Mouse (Mus musculus) myocyte (in vitro differentiated cells): Measurements from ENCODE around the gene Fkbp15.

Experiments
- CEBPB ChIP-seq: IDR thresholded peaks from 2 replicates; pipeline ENCODE4 v1.6.1; 2011; ENCODE audit warnings: mild to moderate bottlenecking, moderate library complexity; ENCODE audit not compliant: poor library complexity, insufficient read depth, severe bottlenecking
- E2F4 ChIP-seq: IDR thresholded peaks from one replicate; pipeline ENCODE4 v1.6.1; 2011; ENCODE audit warnings: mild to moderate bottlenecking, control low read depth, moderate library complexity; ENCODE audit not compliant: insufficient read depth
- MAX ChIP-seq: IDR thresholded peaks from one replicate; pipeline ENCODE4 v1.6.1; 2011; ENCODE audit warnings: low read depth, mild to moderate bottlenecking, control low read depth
- MYOD1 ChIP-seq, 3 experiments: IDR thresholded peaks; one replicate each; pipeline ENCODE4 v1.6.1; 2011; ENCODE audit warnings: control low read depth in 2 of 3, low read depth in 2 of 3, mild to moderate bottlenecking in 2 of 3, moderate library complexity in 1 of 3; ENCODE audit not compliant: insufficient read length in 2 of 3, control insufficient read depth in 1 of 3
- MYOG ChIP-seq, 3 experiments: IDR thresholded peaks; one replicate each; pipeline ENCODE4 v1.6.1; 2011; ENCODE audit warnings: control low read depth in 2 of 3, low read depth in 2 of 3, mild to moderate bottlenecking in 2 of 3; ENCODE audit not compliant: insufficient read length in 2 of 3, control insufficient read depth in 1 of 3, insufficient read depth in 1 of 3
- POLR2A ChIP-seq: IDR thresholded peaks from one replicate; pipeline ENCODE4 v1.6.1; 2011; ENCODE audit warnings: low read depth, mild to moderate bottlenecking, control low read depth, moderate library complexity; ENCODE audit not compliant: insufficient read length
- POLR2AphosphoS2 ChIP-seq: IDR thresholded peaks from one replicate; pipeline ENCODE4 v1.6.1; 2011; ENCODE audit warnings: low read depth, control low read depth; ENCODE audit not compliant: insufficient read length
- REST ChIP-seq: IDR thresholded peaks from one replicate; pipeline ENCODE4 v1.6.1; 2011; ENCODE audit warnings: mild to moderate bottlenecking, control low read depth, moderate library complexity; ENCODE audit not compliant: insufficient read depth, insufficient read length
- SRF ChIP-seq: IDR thresholded peaks from one replicate; pipeline ENCODE4 v1.6.1; 2011; ENCODE audit warnings: low read depth; ENCODE audit not compliant: control insufficient read depth, insufficient read length
- TCF12 ChIP-seq: IDR thresholded peaks from one replicate; pipeline ENCODE4 v1.6.1; 2011; ENCODE audit warnings: mild to moderate bottlenecking, control low read depth; ENCODE audit not compliant: poor library complexity, insufficient read depth, severe bottlenecking
- USF1 ChIP-seq: IDR thresholded peaks from one replicate; pipeline ENCODE4 v1.6.1; 2011; ENCODE audit warnings: low read depth, mild to moderate bottlenecking, control low read depth, moderate library complexity

GRCm38 (mm10) chr4:62361997-62362396 lies 1.6 kb upstream of the Fkbp15 start:
- TF ChIP-seq POLR2AphosphoS2 = no peak
- no peak for TF ChIP-seq POLR2A
- no peak for TF ChIP-seq USF1
- TF ChIP-seq MAX = no peak
- TF ChIP-seq TCF12 = no peak
- TF ChIP-seq MYOG (IDR thresholded peaks at IDR 0.05; ENCODE audit: control insufficient read depth in 1 of 3, insufficient read depth in 1 of 3, insufficient read length in 2 of 3, low read depth in 2 of 3) = no peak
- TF ChIP-seq MYOD1 (IDR thresholded peaks at IDR 0.05; ENCODE audit: control insufficient read depth in 1 of 3, insufficient read length in 2 of 3, low read depth in 2 of 3) = no peak
- TF ChIP-seq E2F4 = no peak
- TF ChIP-seq CEBPB = no peak
- no peak for TF ChIP-seq REST
- no peak for TF ChIP-seq SRF
